Mouse (Mus musculus) E14TG2a.4 (cell line): ENCODE measurements around the gene Pparg.

ENCODE experiments used
- CTCF ChIP-seq: conservative IDR thresholded peaks from 2 replicates; pipeline ENCODE4 v1.5.1; 2014; ENCODE audit warnings: low read length
- NANOG ChIP-seq: IDR thresholded peaks from 2 replicates; pipeline ENCODE4 v1.6.1; 2014; ENCODE audit warnings: borderline replicate concordance, low read length, mixed read lengths
- POU5F1 ChIP-seq: IDR thresholded peaks from 2 replicates; pipeline ENCODE4 v1.6.1; 2014; ENCODE audit warnings: low read length, borderline replicate concordance

DNA sequence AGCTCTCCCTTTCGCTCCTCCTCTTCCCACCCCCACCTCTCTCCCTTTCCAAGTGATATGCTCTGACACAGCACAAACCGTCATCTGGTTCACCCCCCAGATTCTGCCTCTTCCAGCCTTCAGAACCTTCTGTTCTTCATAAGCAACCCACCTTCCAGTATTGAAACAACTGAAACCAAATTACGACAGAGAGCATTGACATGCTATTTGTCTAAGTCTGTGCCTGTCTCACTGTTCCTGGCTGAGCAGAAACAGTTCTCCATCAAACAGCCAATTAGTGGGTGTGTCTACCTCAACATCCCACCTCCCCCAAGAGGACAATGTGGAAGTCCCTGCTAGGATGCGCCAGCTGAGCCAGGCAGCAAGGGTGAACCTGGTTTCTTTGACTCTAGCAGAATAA, 157.2 kb downstream of the Pparg start:
- TF ChIP-seq CTCF: no peak
- no peak for TF ChIP-seq NANOG
- TF ChIP-seq POU5F1: no peak
